Mouse (Mus musculus) lung, postnatal 0 days (tissue): ENCODE results near the gene Mrpl44. TPM values are rescaled to one million over a fixed set of nuclear protein-coding genes. Genes with fewer than 3 reads are reported as not detected.

ENCODE experiments used
- ATAC-seq: fragments of 200-750 bp; cut with Nextera tagmentation; 2 replicates; pipeline ENCODE4 v1.8.0; 2017; ENCODE audit warnings: moderate library complexity
- DNase-seq: peaks from one replicate; pipeline ENCODE4 v3.0.0-alpha.2; 2016; ENCODE audit warnings: low spot score
- H3K27ac ChIP-seq: fragments of 300-500 bp; sonication (generic); 2 replicates; pipeline ENCODE4 v1.5.1; 2014; ENCODE audit warnings: antibody characterized with exemption, mild to moderate bottlenecking, low read length, mixed read lengths
- H3K27me3 ChIP-seq: fragments of 300-500 bp; sonication (generic); replicated peaks from 2 replicates; pipeline ENCODE4 v1.6.1; 2014; ENCODE audit warnings: low read length, mixed read lengths; ENCODE audit not compliant: insufficient read depth
- H3K36me3 ChIP-seq: fragments of 300-500 bp; sonication (generic); 2 replicates; pipeline ENCODE4 v1.6.1; 2014; ENCODE audit warnings: low read length, mixed read lengths; ENCODE audit not compliant: insufficient read depth
- H3K4me1 ChIP-seq: fragments of 300-500 bp; sonication (generic); 2 replicates; pipeline ENCODE4 v1.6.1; 2014; ENCODE audit warnings: antibody characterized with exemption, low read depth, low read length, mixed read lengths; ENCODE audit not compliant: insufficient read depth
- H3K4me2 ChIP-seq: fragments of 300-500 bp; sonication (generic); replicated peaks from 2 replicates; pipeline ENCODE4 v1.6.1; 2014; ENCODE audit warnings: low read depth, mild to moderate bottlenecking, low read length, moderate library complexity, mixed read lengths
- H3K4me3 ChIP-seq: fragments of 300-500 bp; sonication (generic); 2 replicates; pipeline ENCODE4 v1.5.1; 2014; ENCODE audit warnings: low read depth, low read length
- H3K9ac ChIP-seq: fragments of 300-500 bp; sonication (generic); replicated peaks from 2 replicates; pipeline ENCODE4 v1.6.1; 2014; ENCODE audit warnings: low read depth, mild to moderate bottlenecking
- H3K9me3 ChIP-seq: fragments of 300-500 bp; sonication (generic); 2 replicates; pipeline ENCODE4 v1.6.1; 2016; ENCODE audit warnings: low read length, mixed read lengths
- CTCF ChIP-seq: IDR thresholded peaks from 2 replicates; pipeline ENCODE4 v1.5.1; 2016; ENCODE audit warnings: antibody characterized with exemption, mild to moderate bottlenecking
- EP300 ChIP-seq: IDR thresholded peaks from 2 replicates; pipeline ENCODE4 v1.6.1; 2016; ENCODE audit warnings: antibody characterized with exemption, mild to moderate bottlenecking, control low read depth
- WGBS: fragments of 180-500 bp; shearing (Covaris S2); extraction: QIAGEN DNeasy Blood & Tissue Kit; methylation state at CpG from one replicate; pipeline ENCODE4 v1.1.7; 2014; 5-methylcytosine and 5-hydroxymethylcytosine counted together
- polyA plus RNA-seq: library from polyadenylated mRNA; unstranded; fragments of >200 nt; fragmentation: Nextera tagmentation; extraction: Ambion mirVana; gene quantifications from 2 replicates; pipeline ENCODE4 v1.2.1, GENCODE M21; 2015

Gene Mrpl44
- 37.3 and 38.7 TPM in 2 replicates for polyA plus RNA-seq

DNA sequence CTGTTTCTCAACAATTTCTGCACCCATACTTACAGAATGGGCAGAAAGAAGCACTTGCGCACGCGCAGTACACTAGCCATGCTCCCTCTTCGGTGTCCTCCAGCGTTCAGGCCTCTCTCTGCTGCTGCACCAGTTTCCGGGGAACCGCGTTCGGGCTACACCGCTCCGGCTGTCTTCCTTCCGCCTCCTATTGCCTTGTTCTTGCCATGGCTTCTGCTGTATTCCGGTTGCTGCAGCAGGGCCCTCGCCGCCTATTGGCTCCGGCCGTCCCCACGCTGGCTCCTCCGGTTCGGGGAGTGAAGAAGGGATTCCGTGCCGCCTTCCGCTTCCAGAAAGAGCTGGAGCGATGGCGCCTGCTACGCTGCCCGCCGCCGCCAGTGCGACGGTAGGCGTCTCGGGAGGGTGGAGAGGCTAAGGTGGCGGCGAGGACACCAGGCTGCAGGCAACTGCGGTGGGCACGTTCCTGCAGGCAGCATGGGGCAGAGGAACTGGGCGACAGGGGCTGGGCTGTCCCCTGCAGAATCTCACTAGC is at the start of gene Mrpl44, which contains the start of gene Wdfy1:
Mrpl44 (plus strand) TSS at position 92 of the 532 bp plus-strand sequence.
Wdfy1 (minus strand) TSS at position 217 of the 532 bp plus-strand sequence.
- under 1% methylated on average over 38 of the region's 38 CpGs for WGBS
- DNase-seq (peak; percentile 98), ATAC-seq (peak; percentile 100)
- no peaks in the 10 kb centered on the region for H3K9me3 ChIP-seq
- peaks cover 16% of the 10 kb centered on the region; the same call in 1 of the 2 replicates for H3K36me3 ChIP-seq
- H3K4me2 ChIP-seq, result peak within 1 kb of the TSS; percentile 63
- peak within 1 kb of the TSS; percentile 67 for H3K27ac ChIP-seq
- peak within 1 kb of the TSS; percentile 77 for H3K4me3 ChIP-seq
- peak within 1 kb of the TSS; percentile 75 for H3K9ac ChIP-seq
- no peaks in the 10 kb centered on the region for H3K4me1 ChIP-seq
- TF ChIP-seq CTCF, result peak; percentile 50
- TF ChIP-seq EP300, result no peak; the same call in 1 of the 2 replicates
- H3K27me3 ChIP-seq, result no peaks in the 10 kb centered on the region

- DNase-seq (no peak), ATAC-seq (no peak)
- WGBS, result 81% methylated on average over 5 of the region's 5 CpGs
- no peak overlapping the region for H3K4me2 ChIP-seq
- no peak overlapping the region for H3K27ac ChIP-seq
- no peaks in the 10 kb centered on the region for H3K27me3 ChIP-seq
- H3K9me3 ChIP-seq, result no peaks in the 10 kb centered on the region
- H3K9ac ChIP-seq, result no peak overlapping the region
- no peak overlapping the region for H3K4me3 ChIP-seq
- H3K36me3 ChIP-seq, result 0 out of 2 replicates have a peak, but pooled peaks cover 4% of the 10 kb centered on the region
- no peaks in the 10 kb centered on the region for H3K4me1 ChIP-seq
- TF ChIP-seq CTCF, result peak; percentile 31
- no peak for TF ChIP-seq EP300
These were observed 41.0 kb upstream of the Mrpl44 start for GRCm38 (mm10) chr1:79734794-79735193.

GRCm38 (mm10) chr1:79736408-79736807 is 39.4 kb upstream of the Mrpl44 start:
- Histone ChIP-seq H3K4me2 (no peak overlapping the region), H3K36me3 (0 out of 2 replicates have a peak, but pooled peaks cover 4% of the 10 kb centered on the region), H3K27me3 (no peaks in the 10 kb centered on the region), H3K9me3 (no peaks in the 10 kb centered on the region), H3K27ac (no peak overlapping the region), H3K4me1 (no peaks in the 10 kb centered on the region), H3K4me3 (no peak overlapping the region), H3K9ac (no peak overlapping the region)
- no peak for ATAC-seq
- TF ChIP-seq EP300, result no peak
- TF ChIP-seq CTCF, result no peak
- 92% methylated on average over 3 of the region's 3 CpGs for WGBS
- DNase-seq, result no peak

GRCm38 (mm10) chr1:79739726-79740125 is 36.1 kb upstream of the Mrpl44 start:
- WGBS, result 98% methylated on average over 2 of the region's 2 CpGs
- ATAC-seq (no peak), DNase-seq (no peak)
- Histone ChIP-seq H3K36me3 (0 out of 2 replicates have a peak, but pooled peaks cover 4% of the 10 kb centered on the region), H3K9ac (no peak overlapping the region), H3K4me3 (no peak overlapping the region), H3K27ac (no peak overlapping the region), H3K4me2 (no peak overlapping the region), H3K4me1 (no peaks in the 10 kb centered on the region), H3K9me3 (no peaks in the 10 kb centered on the region), H3K27me3 (no peaks in the 10 kb centered on the region)
- TF ChIP-seq EP300 (no peak), CTCF (no peak)

DNA sequence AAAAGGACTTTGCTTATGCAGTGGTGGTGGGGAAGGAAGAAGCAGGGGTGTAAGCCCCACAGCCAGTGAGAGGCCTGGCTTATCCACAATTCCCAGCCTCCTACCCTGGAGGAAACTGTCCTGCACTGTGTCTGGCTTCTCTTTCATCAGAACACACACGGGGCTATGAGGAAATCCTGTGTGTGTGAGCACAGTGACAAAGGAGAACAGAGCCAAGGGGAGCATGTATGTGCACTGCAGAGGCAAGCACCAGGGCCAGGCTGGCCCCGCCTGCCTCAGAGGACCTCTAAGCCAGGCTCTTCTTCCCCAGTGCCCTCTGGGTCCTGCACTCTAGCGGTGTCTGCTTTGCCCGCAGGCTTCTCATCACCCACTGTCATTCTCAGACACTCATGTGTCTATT is 34.8 kb upstream of the Mrpl44 start:
- Histone ChIP-seq H3K9me3 (no peaks in the 10 kb centered on the region), H3K4me2 (no peak overlapping the region), H3K27ac (no peak overlapping the region), H3K36me3 (0 out of 2 replicates have a peak, but pooled peaks cover 4% of the 10 kb centered on the region), H3K4me3 (no peak overlapping the region), H3K9ac (no peak overlapping the region), H3K27me3 (no peaks in the 10 kb centered on the region), H3K4me1 (no peaks in the 10 kb centered on the region)
- DNase-seq (no peak), ATAC-seq (no peak)
- 76% methylated on average over 4 of the region's 4 CpGs for WGBS
- TF ChIP-seq EP300 (no peak), CTCF (no peak)

DNA sequence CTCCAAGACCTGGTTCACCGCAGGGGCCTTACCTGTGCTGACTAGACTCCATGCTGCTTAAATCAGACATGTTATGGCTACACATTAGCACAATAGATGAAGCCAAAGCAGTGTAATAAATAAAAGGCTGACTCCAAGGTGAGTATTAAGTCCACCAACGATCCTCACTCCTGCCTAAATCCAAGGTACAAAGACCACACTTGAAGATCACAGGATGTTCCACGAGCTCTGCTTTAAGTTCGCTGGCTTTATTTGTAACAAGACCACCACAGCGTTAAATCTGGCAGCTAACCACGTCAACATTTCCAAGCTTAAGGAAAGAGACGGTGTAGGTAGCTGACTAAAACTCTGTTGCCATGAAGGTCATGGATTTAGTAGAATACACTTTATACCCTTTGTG is 32.9 kb upstream of the Mrpl44 start:
- Histone ChIP-seq H3K9ac (no peak overlapping the region), H3K4me1 (no peaks in the 10 kb centered on the region), H3K27ac (no peak overlapping the region), H3K9me3 (no peaks in the 10 kb centered on the region), H3K27me3 (no peaks in the 10 kb centered on the region), H3K36me3 (0 out of 2 replicates have a peak, but pooled peaks cover 4% of the 10 kb centered on the region), H3K4me2 (no peak overlapping the region), H3K4me3 (no peak overlapping the region)
- ATAC-seq (no peak), DNase-seq (no peak)
- no peak for TF ChIP-seq EP300
- TF ChIP-seq CTCF, result no peak
- 92% methylated on average over 7 of the region's 7 CpGs for WGBS

DNA sequence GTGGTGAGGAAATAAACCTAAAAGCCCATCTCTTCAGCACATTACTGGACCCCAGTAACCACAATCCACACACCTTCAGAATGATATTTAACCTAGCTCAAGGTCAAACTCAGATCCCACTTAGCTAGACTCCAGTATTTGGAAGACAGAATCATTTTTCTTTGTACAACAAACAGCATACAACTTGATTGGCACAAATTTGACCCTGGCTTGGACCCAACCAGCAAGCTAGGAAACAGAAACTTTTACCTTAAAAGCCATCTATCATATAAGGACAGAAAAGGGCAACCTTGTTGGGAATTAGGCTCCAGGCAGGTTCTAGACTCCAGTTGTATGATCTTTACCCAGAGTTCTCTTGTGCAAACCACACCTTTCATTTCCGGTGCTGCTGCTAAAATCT is 32.4 kb upstream of the Mrpl44 start:
- Histone ChIP-seq H3K36me3 (0 out of 2 replicates have a peak, but pooled peaks cover 4% of the 10 kb centered on the region), H3K4me3 (no peak overlapping the region), H3K9me3 (no peaks in the 10 kb centered on the region), H3K9ac (no peak overlapping the region), H3K4me2 (no peak overlapping the region), H3K4me1 (no peaks in the 10 kb centered on the region), H3K27me3 (no peaks in the 10 kb centered on the region), H3K27ac (no peak overlapping the region)
- DNase-seq (no peak), ATAC-seq (no peak)
- TF ChIP-seq EP300 (no peak), CTCF (no peak)
- 95% methylated on average over 1 of the region's 1 CpGs for WGBS
